Mouse (Mus musculus): ENCODE measurements at regions not wholly inside any gene's neighbourhood (a gene's known extent, or its start where the extent isn't known, plus 50 kb on each side); places are given as distances from the start of the nearest gene placed in this dataset.
A peak's percentile ranks its signal among the peaks of the same experiment; 100 is the strongest.

GRCm38 (mm10) chr13:35383000-35383623 lies 276.5 kb upstream of the Cdyl start:
- no peak for DNase-seq (ENCODE audit: low spot score in 2 of 2)

- DNase-seq (ENCODE audit: low spot score in 2 of 2): no peak
Measured at GRCm38 (mm10) chr13:35383624-35384018, 276.0 kb upstream of the Cdyl start.

- no peak for DNase-seq (ENCODE audit: low spot score in 2 of 2)
Measured at GRCm38 (mm10) chr13:35388380-35388779, 271.3 kb upstream of the Cdyl start.

- DNase-seq (ENCODE audit: low spot score in 2 of 2): no peak
Measured at GRCm38 (mm10) chr13:35389781-35390525, 269.7 kb upstream of the Cdyl start.

GRCm38 (mm10) chr13:35390526-35390880 lies 269.1 kb upstream of the Cdyl start:
- no peak for DNase-seq (ENCODE audit: low spot score in 2 of 2)

DNA sequence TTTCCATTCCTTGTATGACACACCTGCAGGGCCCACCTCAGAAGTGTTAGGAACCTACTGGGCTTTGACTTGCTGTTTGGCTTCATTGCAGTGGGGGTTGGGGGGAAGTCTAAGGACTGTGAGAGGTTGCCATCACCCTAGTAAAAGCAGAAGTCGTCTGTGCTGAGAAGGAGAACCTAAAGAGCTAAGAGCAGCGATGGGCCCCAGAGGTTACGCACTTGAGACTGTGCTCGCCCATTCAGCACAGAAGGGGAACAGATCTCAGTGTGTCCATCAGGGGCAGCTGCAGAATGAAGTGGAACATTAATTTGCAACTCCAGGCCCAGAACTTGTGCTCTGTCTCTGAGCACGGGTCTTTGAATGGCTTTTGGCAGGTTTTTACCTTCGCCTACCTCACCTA lies 267.5 kb upstream of the Cdyl start:
- DNase-seq (ENCODE audit: low spot score in 2 of 2): no peak

GRCm38 (mm10) chr13:35395192-35395591 lies 264.4 kb upstream of the Cdyl start:
- DNase-seq (ENCODE audit: low spot score in 2 of 2): no peak

- no peak for DNase-seq (ENCODE audit: low spot score in 2 of 2)
Measured at GRCm38 (mm10) chr13:35395630-35396029, 264.0 kb upstream of the Cdyl start.

GRCm38 (mm10) chr13:35397166-35397565 lies 262.5 kb upstream of the Cdyl start:
- no peak for DNase-seq (ENCODE audit: low spot score in 2 of 2)

GRCm38 (mm10) chr13:35398192-35398591 lies 261.4 kb upstream of the Cdyl start:
- DNase-seq (ENCODE audit: low spot score in 2 of 2): peak; percentile 34 to 49

DNA sequence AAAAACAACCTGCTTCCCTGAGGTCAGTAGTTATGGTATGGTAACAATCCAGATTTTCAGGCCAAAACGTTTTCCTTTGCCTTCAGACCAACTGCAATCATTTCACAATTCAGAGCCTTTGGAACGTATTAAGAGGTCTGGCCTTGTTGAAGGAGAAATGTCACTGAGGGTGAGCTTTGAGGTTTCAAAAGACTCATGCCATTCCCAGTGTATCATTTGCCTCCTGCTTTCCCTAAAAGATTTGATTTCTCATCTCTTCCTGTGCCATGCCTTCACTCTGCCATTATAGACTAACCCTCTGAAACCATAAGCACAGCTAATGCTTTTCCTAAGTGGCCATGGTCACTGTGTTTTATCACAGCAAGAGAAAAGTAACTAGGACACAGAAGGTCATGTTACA lies 256.8 kb upstream of the Cdyl start:
- DNase-seq (ENCODE audit: low spot score in 2 of 2): no peak

GRCm38 (mm10) chr13:35404428-35404827 lies 255.2 kb upstream of the Cdyl start:
- no peak for DNase-seq (ENCODE audit: low spot score in 2 of 2)

DNA sequence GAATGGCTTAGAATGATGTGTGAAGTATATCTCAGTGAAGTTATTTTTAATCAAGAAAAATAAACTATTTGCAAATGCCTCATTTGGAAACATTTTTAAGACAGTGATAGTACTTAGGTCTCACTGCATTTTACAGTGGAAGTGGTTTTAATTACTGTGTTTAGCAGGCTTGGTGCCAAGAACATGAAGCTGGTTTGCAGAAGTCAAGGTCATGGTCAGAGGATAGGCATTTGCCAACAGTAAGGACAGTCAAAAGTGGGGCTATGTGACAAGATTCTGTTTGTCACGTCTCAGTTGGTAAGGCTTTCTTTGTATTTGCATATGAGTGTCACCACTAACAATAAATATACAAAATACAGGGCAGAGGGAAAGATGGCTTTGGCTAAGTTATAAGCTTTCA lies 254.2 kb upstream of the Cdyl start:
- no peak for DNase-seq (ENCODE audit: low spot score in 2 of 2)

- no peak for DNase-seq (ENCODE audit: low spot score in 2 of 2)
Measured at GRCm38 (mm10) chr13:35417500-35417899, 242.1 kb upstream of the Cdyl start.

DNA sequence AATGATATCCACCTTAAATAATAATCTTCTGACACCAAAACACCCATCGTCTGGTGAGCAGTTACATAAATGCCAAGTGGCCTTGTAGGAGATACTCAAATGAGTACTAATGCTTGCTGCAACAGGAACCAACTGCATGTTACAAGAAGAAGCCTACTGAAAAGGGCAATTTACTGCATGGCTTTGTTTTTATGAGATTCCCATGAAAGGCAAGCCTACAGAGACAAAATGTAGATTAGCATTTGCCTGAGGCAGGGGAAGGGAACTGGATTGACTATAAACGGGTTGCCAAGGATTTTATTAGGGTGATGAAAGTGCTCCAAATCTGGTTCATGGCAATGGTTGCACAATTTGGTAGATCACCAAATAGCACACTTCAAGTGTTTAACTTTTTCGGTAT lies 239.6 kb upstream of the Cdyl start:
- DNase-seq (ENCODE audit: low spot score in 2 of 2): no peak

GRCm38 (mm10) chr13:35426061-35426460 lies 233.6 kb upstream of the Cdyl start:
- no peak for DNase-seq (ENCODE audit: low spot score in 2 of 2)

GRCm38 (mm10) chr13:35435173-35435572 lies 224.5 kb upstream of the Cdyl start:
- DNase-seq (ENCODE audit: low spot score in 2 of 2): no peak

DNA sequence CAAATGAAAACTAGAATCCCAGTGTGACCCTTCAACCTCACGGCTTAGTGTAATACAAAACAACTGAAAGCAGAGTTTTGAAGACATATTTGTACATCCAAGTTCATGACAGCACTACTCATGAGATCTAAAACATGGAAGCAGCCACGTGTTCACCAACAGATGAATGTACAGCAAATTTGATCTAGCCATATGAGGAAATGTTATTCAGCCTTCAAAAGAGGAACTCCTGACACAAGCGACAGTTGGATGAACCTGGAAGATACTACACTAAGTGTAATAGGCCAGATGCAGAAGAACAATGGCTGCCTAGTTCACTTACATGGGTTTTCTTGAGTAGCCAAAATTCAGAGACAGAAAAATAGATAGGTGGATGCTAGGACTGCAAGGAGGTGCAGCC lies 212.0 kb upstream of the Cdyl start:
- DNase-seq (ENCODE audit: low spot score in 2 of 2): no peak

- no peak for DNase-seq (ENCODE audit: low spot score in 2 of 2)
Measured at GRCm38 (mm10) chr13:35452420-35452819, 207.2 kb upstream of the Cdyl start.

DNA sequence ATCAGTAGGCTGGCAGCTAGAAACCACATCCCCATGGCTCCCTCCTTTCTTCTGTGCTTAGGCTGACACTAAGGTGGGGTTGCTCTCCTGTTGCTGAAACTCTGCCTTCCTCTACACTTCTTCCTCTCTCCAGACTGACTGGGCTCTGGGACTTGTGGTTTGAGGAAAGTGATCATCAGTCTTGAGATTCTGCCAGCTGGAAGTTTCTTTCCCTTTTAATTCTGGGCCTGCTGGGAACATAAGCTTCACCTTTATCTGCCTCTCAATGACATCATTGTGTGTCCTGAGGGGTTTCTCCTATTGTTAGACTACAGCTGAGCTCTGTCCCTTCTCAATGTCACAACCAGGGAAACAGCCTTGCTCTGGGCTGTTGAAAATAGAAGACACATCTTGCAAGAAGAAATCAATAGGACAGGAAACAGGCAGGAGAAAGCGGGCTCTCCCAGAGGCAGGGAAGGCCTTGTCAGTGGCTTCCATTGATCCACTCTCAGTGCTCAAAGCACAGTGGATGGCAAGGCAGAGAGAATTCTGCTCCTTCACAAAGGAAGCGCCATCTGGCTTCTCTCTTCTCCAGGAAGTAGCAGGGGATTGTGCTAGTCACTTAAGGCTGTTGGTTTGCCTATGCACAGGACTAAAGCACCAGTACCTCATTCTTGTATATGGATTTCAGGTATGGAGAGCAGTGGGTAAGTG lies 206.3 kb upstream of the Cdyl start:
- no peak for DNase-seq (ENCODE audit: low spot score in 2 of 2)

DNA sequence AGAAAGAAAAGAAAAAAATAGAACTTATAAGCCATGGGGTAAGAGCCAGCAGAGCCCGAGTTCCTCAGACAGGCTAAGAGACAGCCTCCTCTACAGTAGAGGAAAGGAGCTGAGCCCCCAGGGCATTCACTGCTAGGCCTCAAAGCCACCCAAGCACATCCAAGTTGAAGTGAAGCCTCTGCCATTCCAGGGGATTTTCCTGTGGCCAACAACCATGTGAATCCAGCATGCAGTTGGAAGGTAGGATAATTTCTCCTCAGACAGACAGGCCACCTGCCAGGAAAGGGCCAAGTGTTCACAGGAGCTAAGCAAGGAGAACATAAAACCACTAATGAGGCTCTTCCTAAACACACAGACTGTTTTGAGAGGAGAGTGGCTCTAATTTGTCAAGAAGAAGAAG lies 199.6 kb upstream of the Cdyl start:
- DNase-seq (ENCODE audit: low spot score in 2 of 2): no peak

GRCm38 (mm10) chr13:35463231-35463630 lies 196.4 kb upstream of the Cdyl start:
- DNase-seq (ENCODE audit: low spot score in 2 of 2): no peak

DNA sequence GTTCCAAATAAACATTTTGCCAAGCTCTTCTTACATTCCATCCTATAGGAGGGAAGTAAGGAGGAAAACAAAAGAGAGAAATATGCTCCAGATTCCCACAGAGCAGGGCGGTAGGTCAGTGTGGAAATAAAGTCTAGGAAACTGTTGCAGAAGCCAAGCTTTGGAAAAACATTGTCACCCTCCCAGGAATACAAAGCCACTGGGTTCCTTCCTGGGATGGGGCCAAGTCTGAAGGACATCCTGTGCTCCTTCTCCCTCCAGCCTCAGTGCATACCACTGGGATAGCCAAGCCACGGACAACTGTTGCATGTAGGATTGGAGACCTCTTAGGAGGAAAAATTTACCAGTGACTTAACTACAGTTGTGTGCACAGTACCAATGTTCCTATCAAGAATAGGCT lies 195.8 kb upstream of the Cdyl start:
- no peak for DNase-seq (ENCODE audit: low spot score in 2 of 2)
